ENCODE assay signal across 15 mouse cellular contexts in the genomic region with DNA sequence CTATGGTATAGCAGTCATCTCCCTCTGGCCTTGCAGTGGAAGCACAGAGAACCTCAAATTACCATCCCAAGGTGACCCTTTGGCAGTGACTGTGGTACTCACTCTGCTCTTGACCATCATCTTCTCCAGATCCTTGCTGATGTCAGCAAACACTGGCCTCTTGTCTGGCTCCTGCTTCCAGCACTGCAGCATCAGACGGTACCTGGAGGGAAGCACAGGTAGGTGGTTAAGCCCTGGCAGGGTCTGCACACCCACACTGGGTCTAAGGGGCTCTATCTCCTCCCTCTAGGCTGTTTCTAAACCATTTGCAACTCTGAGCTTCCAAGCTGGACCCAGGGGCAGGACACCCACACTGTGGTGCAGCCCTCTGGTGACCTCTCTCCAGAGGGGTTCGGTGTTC. TPM values are rescaled to one million over a fixed set of nuclear protein-coding genes. Genes with fewer than 3 reads are reported as not detected.
"Had no signal": no experiment of that assay in that cellular context is flagged by ENCODE, and none has a peak within 500 bp of the region (broad histone marks: within the 10 kb centered on the region; RNA-seq: fewer than 3 reads in every experiment).

No protein-coding gene starts in this region.

- H3K4me2 ChIP-seq: liver, embryonic 15.5 days; lung, embryonic 14.5 days; midbrain, embryonic 11.5 days; midbrain, embryonic 13.5 days; midbrain, embryonic 15.5 days; neural tube, embryonic 12.5 days; stomach, embryonic 15.5 days had no signal

- H3K9me3 ChIP-seq: liver, embryonic 15.5 days; megakaryocyte, embryonic 14.5 days; midbrain, embryonic 13.5 days; midbrain, embryonic 15.5 days; neural tube, embryonic 12.5 days; stomach, embryonic 15.5 days had no signal

- H3K36me3 ChIP-seq: liver, embryonic 15.5 days; midbrain, embryonic 13.5 days; midbrain, embryonic 15.5 days; neural tube, embryonic 12.5 days; stomach, embryonic 15.5 days had no signal

- H3K9ac ChIP-seq: liver, embryonic 15.5 days; liver, postnatal 0 days; lung, embryonic 14.5 days; midbrain, embryonic 13.5 days; midbrain, embryonic 15.5 days; neural tube, embryonic 12.5 days; stomach, embryonic 15.5 days had no signal

- H3K4me3 ChIP-seq: liver, embryonic 15.5 days; megakaryocyte, embryonic 14.5 days; midbrain, embryonic 13.5 days; midbrain, embryonic 15.5 days; neural tube, embryonic 12.5 days; stomach, embryonic 15.5 days had no signal

- DNase-seq: lung, embryonic 14.5 days; right cerebral cortex, postnatal 14 days; thymus, adult 2 months; thymus, postnatal 25 days; thymus, postnatal 4 days had no signal

- H3K27ac ChIP-seq: liver, embryonic 15.5 days; macrophage; midbrain, embryonic 13.5 days; midbrain, embryonic 15.5 days; neural tube, embryonic 12.5 days; stomach, embryonic 15.5 days; stomach, postnatal 0 days had no signal

- H3K4me1 ChIP-seq: liver, embryonic 15.5 days; midbrain, embryonic 13.5 days; midbrain, embryonic 15.5 days; neural tube, embryonic 12.5 days; stomach, embryonic 15.5 days had no signal

- H3K27me3 ChIP-seq: liver, embryonic 15.5 days; midbrain, embryonic 13.5 days; midbrain, embryonic 15.5 days; neural tube, embryonic 12.5 days; stomach, embryonic 15.5 days had no signal

- ATAC-seq: liver, postnatal 0 days; midbrain, embryonic 13.5 days; midbrain, embryonic 15.5 days had no signal

RNA-seq across cellular contexts. Expression of a gene that starts 34.4 kb away (rescaled TPM):
- polyA plus RNA-seq: macrophage had no signal
